Mouse (Mus musculus) midbrain, embryonic 12.5 days (tissue): ENCODE data around the gene Il17rc. TPM values are rescaled to one million over a fixed set of nuclear protein-coding genes. Genes with fewer than 3 reads are reported as not detected.
A peak's percentile ranks its signal among the peaks of the same experiment; 100 is the strongest.

Experiments used
- ATAC-seq: fragments of 200-750 bp; cut with Nextera tagmentation; 2 replicates; pipeline ENCODE4 v1.8.0; 2017; ENCODE audit warnings: low read depth, moderate TSS enrichment, moderate library complexity; ENCODE audit not compliant: low FRiP score
- H3K27ac ChIP-seq: fragments of 300-500 bp; sonication (generic); replicated peaks from 2 replicates; pipeline ENCODE4 v1.5.1; 2016; ENCODE audit warnings: mild to moderate bottlenecking
- H3K27me3 ChIP-seq: fragments of 300-500 bp; sonication (generic); 2 replicates; pipeline ENCODE4 v1.6.1; 2016; ENCODE audit warnings: mild to moderate bottlenecking
- H3K36me3 ChIP-seq: fragments of 300-500 bp; sonication (generic); 2 replicates; pipeline ENCODE4 v1.6.1; 2016
- H3K4me1 ChIP-seq: fragments of 300-500 bp; sonication (generic); 2 replicates; pipeline ENCODE4 v1.6.1; 2016
- H3K4me2 ChIP-seq: fragments of 300-500 bp; sonication (generic); replicated peaks from 2 replicates; pipeline ENCODE4 v1.6.1; 2016; ENCODE audit warnings: mild to moderate bottlenecking, moderate library complexity
- H3K4me3 ChIP-seq: fragments of 300-500 bp; sonication (generic); 2 replicates; pipeline ENCODE4 v1.5.1; 2016; ENCODE audit warnings: mild to moderate bottlenecking
- H3K9ac ChIP-seq: fragments of 300-500 bp; sonication (generic); replicated peaks from 2 replicates; pipeline ENCODE4 v1.6.1; 2016; ENCODE audit warnings: mild to moderate bottlenecking, moderate library complexity
- H3K9me3 ChIP-seq: fragments of 300-500 bp; sonication (generic); 2 replicates; pipeline ENCODE4 v1.6.1; 2016; ENCODE audit warnings: mild to moderate bottlenecking
- WGBS: fragments of 180-500 bp; shearing (Covaris S2); methylation state at CpG from one replicate; pipeline ENCODE4 v1.1.7; 2016; 5-methylcytosine and 5-hydroxymethylcytosine counted together
- polyA plus RNA-seq: library from polyadenylated mRNA; unstranded; fragments of >200 nt; fragmentation: Nextera tagmentation; extraction: Ambion mirVana; gene quantifications from 2 replicates; pipeline ENCODE4 v1.2.1, GENCODE M21; 2016

The Il17rc gene
- polyA plus RNA-seq, result 4.3 and 6.3 TPM in 2 replicates

DNA sequence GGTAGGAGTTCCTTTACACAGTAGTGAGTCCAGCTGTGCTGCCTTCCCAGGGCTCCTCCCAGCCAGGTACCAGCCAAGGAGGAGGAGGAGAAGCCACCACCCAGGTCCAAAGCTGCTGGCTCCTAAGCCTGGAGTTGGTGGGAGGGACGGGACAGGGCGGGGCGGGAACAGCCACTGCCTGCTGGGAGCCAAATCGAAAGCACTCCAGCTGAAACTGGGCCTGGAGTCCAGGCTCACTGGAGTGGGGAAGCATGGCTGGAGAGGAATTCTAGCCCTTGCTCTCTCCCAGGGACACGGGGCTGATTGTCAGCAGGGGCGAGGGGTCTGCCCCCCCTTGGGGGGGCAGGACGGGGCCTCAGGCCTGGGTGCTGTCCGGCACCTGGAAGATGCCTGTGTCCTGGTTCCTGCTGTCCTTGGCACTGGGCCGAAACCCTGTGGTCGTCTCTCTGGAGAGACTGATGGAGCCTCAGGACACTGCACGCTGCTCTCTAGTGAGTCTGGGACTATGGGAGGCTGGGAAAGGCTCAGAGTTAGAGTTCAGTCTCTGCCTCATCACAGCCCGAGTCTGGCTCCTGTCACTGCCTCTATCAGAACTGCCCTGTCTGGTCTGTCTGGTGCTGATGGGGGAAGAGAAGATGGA is at the start of gene Il17rc:
Gene Il17rc (plus strand): TSS at position 131 of the 640 bp plus-strand sequence.
- Histone ChIP-seq H3K27ac (no peak within 1 kb of the TSS), H3K27me3 (peaks cover 61% of the 10 kb centered on the region), H3K4me1 (peaks cover 10% of the 10 kb centered on the region), H3K4me3 (no peak within 1 kb of the TSS), H3K9me3 (no peaks in the 10 kb centered on the region), H3K4me2 (no peak within 1 kb of the TSS), H3K36me3 (no peaks in the 10 kb centered on the region), H3K9ac (0 out of 2 replicates have a peak within 1 kb of the TSS, but pooled peaks have one; percentile 20)
- WGBS, result 18% methylated on average over 12 of the region's 12 CpGs
- ATAC-seq, result no peak

DNA sequence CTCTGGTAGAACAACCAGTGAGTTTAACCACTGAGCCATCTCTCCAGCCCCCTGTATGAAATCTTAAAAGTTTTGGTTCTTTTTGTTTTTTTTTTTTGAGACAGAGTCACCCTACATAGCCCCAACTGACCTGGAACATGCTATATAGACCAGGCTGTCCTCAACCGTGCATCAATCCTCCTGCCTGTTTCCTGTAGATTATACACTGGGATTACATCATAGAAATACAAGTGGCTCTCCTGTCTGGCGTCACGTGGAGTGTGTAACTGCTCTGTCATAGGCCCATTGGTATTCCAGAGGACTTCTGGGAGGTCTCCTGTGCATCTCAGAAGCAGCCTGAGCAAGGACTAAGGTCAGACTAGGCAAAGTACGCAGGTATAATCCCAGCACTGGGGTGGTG is 48.2 kb upstream of the Il17rc start:
- 81% methylated on average over 4 of the region's 4 CpGs for WGBS
- Histone ChIP-seq H3K27ac (no peak overlapping the region), H3K36me3 (no peaks in the 10 kb centered on the region), H3K4me3 (no peak overlapping the region), H3K9ac (no peak overlapping the region), H3K9me3 (peaks cover 4% of the 10 kb centered on the region; the same call in 1 of the 2 replicates), H3K27me3 (no peaks in the 10 kb centered on the region), H3K4me1 (peaks cover 11% of the 10 kb centered on the region), H3K4me2 (no peak overlapping the region)
- ATAC-seq, result no peak

GRCm38 (mm10) chr6:113424187-113424586 is 47.0 kb upstream of the Il17rc start:
- 88% methylated on average over 7 of the region's 7 CpGs for WGBS
- H3K4me3 ChIP-seq, result no peak overlapping the region
- H3K4me1 ChIP-seq, result peaks cover 4% of the 10 kb centered on the region; the same call in 1 of the 2 replicates
- H3K9me3 ChIP-seq, result peaks cover 4% of the 10 kb centered on the region; the same call in 1 of the 2 replicates
- H3K27me3 ChIP-seq, result no peaks in the 10 kb centered on the region
- H3K27ac ChIP-seq, result no peak overlapping the region
- no peak for ATAC-seq
- H3K9ac ChIP-seq, result no peak overlapping the region
- H3K4me2 ChIP-seq, result no peak overlapping the region
- H3K36me3 ChIP-seq, result no peaks in the 10 kb centered on the region

GRCm38 (mm10) chr6:113426696-113427095 is 44.5 kb upstream of the Il17rc start:
- ATAC-seq, result no peak
- H3K9me3 ChIP-seq, result peaks cover 4% of the 10 kb centered on the region; the same call in 1 of the 2 replicates
- H3K9ac ChIP-seq, result no peak overlapping the region
- no peaks in the 10 kb centered on the region for H3K27me3 ChIP-seq
- H3K4me2 ChIP-seq, result no peak overlapping the region
- no peaks in the 10 kb centered on the region for H3K36me3 ChIP-seq
- H3K4me3 ChIP-seq, result no peak overlapping the region
- H3K4me1 ChIP-seq, result no peaks in the 10 kb centered on the region
- H3K27ac ChIP-seq, result no peak overlapping the region
- WGBS, result 95% methylated on average over 4 of the region's 4 CpGs

GRCm38 (mm10) chr6:113427397-113427796 is 43.8 kb upstream of the Il17rc start:
- Histone ChIP-seq H3K36me3 (no peaks in the 10 kb centered on the region), H3K9ac (no peak overlapping the region), H3K4me3 (no peak overlapping the region), H3K27me3 (no peaks in the 10 kb centered on the region), H3K4me1 (no peaks in the 10 kb centered on the region), H3K4me2 (no peak overlapping the region), H3K9me3 (peaks cover 4% of the 10 kb centered on the region; the same call in 1 of the 2 replicates), H3K27ac (no peak overlapping the region)
- 65% methylated on average over 3 of the region's 3 CpGs for WGBS
- ATAC-seq, result no peak

DNA sequence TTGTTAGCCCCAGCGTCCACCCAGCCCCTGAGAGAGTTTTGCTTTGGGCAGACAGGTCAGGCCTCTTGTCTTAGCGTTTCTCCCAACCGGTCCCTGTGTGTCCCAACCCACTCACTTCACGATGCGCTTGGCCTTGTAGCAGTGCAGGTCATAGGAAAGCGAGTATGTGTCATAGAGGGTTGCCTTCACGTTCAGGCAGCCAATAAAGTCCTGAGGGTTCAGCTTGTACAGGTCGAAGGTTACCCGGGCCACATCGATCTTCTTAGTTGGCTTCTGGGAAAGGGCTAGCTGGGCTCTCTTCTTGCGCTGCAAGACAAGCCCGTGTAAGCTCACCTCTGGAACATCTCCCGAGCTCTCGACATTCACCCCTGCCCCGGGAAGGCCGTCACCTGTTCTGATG is 43.2 kb upstream of the Il17rc start:
- no peak for ATAC-seq
- no peaks in the 10 kb centered on the region for H3K4me1 ChIP-seq
- H3K4me3 ChIP-seq, result no peak overlapping the region
- H3K36me3 ChIP-seq, result no peaks in the 10 kb centered on the region
- no peaks in the 10 kb centered on the region for H3K27me3 ChIP-seq
- H3K27ac ChIP-seq, result no peak overlapping the region
- H3K4me2 ChIP-seq, result no peak overlapping the region
- WGBS, result 92% methylated on average over 16 of the region's 16 CpGs
- H3K9ac ChIP-seq, result no peak overlapping the region
- peaks cover 4% of the 10 kb centered on the region; the same call in 1 of the 2 replicates for H3K9me3 ChIP-seq

DNA sequence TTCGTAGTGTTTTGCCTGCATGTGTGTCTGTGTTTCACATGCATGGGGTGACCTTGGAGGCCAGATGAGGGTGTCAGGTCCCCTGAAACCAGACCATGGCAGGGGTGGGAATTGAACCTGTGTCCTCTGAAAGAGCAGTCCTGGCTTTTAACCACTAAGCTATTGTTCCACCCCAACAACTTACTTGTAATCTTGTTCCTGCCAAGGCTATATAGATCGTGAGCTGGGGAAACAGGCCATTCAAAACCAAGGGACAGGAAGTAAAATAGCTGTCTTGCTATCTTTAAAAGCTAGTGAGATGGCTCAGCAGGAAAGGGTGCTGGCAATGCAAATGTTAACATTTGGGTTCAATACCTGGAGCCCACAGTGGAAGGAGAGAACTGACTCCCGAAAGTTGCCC is 41.3 kb upstream of the Il17rc start:
- no peak for ATAC-seq
- no peaks in the 10 kb centered on the region for H3K4me1 ChIP-seq
- no peak overlapping the region for H3K4me2 ChIP-seq
- peaks cover 4% of the 10 kb centered on the region; the same call in 1 of the 2 replicates for H3K9me3 ChIP-seq
- no peak overlapping the region for H3K4me3 ChIP-seq
- no peak overlapping the region for H3K27ac ChIP-seq
- 83% methylated on average over 3 of the region's 3 CpGs for WGBS
- no peaks in the 10 kb centered on the region for H3K36me3 ChIP-seq
- no peaks in the 10 kb centered on the region; the same call in 1 of the 2 replicates for H3K27me3 ChIP-seq
- no peak overlapping the region for H3K9ac ChIP-seq

DNA sequence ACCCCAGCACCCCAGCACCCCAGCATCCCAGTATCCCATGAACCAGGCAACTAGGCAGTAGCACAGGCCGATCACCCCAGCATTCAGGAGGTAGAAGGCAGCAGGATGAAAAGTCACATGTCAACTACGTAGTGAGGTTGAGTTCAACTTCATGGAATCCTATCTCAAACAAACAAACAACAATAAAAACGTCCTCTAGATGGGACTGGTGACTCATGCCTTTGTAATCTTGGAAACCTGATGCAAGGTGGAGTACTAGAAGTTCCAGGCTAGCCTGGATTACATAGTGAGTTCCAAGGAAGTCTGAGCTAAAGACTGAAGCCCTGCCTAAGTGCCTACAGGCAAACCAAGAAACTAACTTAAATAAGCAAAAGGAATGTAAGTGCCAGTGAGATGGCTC is 40.4 kb upstream of the Il17rc start:
- Histone ChIP-seq H3K9ac (no peak overlapping the region), H3K27ac (no peak overlapping the region), H3K4me1 (no peaks in the 10 kb centered on the region), H3K9me3 (peaks cover 4% of the 10 kb centered on the region; the same call in 1 of the 2 replicates), H3K27me3 (peaks cover 3% of the 10 kb centered on the region; the same call in 1 of the 2 replicates), H3K4me2 (no peak overlapping the region), H3K4me3 (no peak overlapping the region), H3K36me3 (no peaks in the 10 kb centered on the region)
- WGBS, result 66% methylated on average over 3 of the region's 3 CpGs
- ATAC-seq, result no peak

- no peak overlapping the region for H3K4me3 ChIP-seq
- WGBS, result 70% methylated on average over 3 of the region's 3 CpGs
- H3K36me3 ChIP-seq, result no peaks in the 10 kb centered on the region
- no peak overlapping the region for H3K4me2 ChIP-seq
- H3K4me1 ChIP-seq, result no peaks in the 10 kb centered on the region
- H3K9ac ChIP-seq, result no peak overlapping the region
- ATAC-seq, result no peak
- H3K27me3 ChIP-seq, result peaks cover 3% of the 10 kb centered on the region; the same call in 1 of the 2 replicates
- H3K9me3 ChIP-seq, result peaks cover 4% of the 10 kb centered on the region; the same call in 1 of the 2 replicates
- H3K27ac ChIP-seq, result no peak overlapping the region
These were observed 39.4 kb upstream of the Il17rc start for GRCm38 (mm10) chr6:113431801-113432200.

- Histone ChIP-seq H3K36me3 (no peaks in the 10 kb centered on the region), H3K9ac (no peak overlapping the region), H3K27ac (no peak overlapping the region), H3K4me1 (no peaks in the 10 kb centered on the region), H3K9me3 (no peaks in the 10 kb centered on the region), H3K27me3 (peaks cover 3% of the 10 kb centered on the region; the same call in 1 of the 2 replicates), H3K4me3 (no peak overlapping the region), H3K4me2 (no peak overlapping the region)
- 84% methylated on average over 3 of the region's 3 CpGs for WGBS
- ATAC-seq, result no peak
These were observed 37.6 kb upstream of the Il17rc start for GRCm38 (mm10) chr6:113433661-113434060.

GRCm38 (mm10) chr6:113434691-113435090 is 36.5 kb upstream of the Il17rc start:
- Histone ChIP-seq H3K9ac (no peak overlapping the region), H3K27ac (no peak overlapping the region), H3K4me2 (no peak overlapping the region), H3K4me1 (no peaks in the 10 kb centered on the region), H3K36me3 (no peaks in the 10 kb centered on the region), H3K4me3 (no peak overlapping the region), H3K27me3 (peaks cover 3% of the 10 kb centered on the region; the same call in 1 of the 2 replicates), H3K9me3 (no peaks in the 10 kb centered on the region)
- WGBS, result 76% methylated on average over 7 of the region's 7 CpGs
- ATAC-seq, result no peak

GRCm38 (mm10) chr6:113435664-113436205 is 35.5 kb upstream of the Il17rc start, which contains the start of gene Cidec:
Gene Cidec (minus strand): TSS chr6:113435760.
- Histone ChIP-seq H3K27ac (no peak within 1 kb of the TSS), H3K4me2 (no peak within 1 kb of the TSS), H3K4me1 (no peaks in the 10 kb centered on the region), H3K36me3 (no peaks in the 10 kb centered on the region), H3K27me3 (peaks cover 3% of the 10 kb centered on the region; the same call in 1 of the 2 replicates), H3K9me3 (no peaks in the 10 kb centered on the region), H3K4me3 (no peak within 1 kb of the TSS), H3K9ac (no peak within 1 kb of the TSS)
- ATAC-seq, result no peak
- 81% methylated on average over 9 of the region's 9 CpGs for WGBS
